Mouse (Mus musculus) intestine, embryonic 16.5 days (tissue): ENCODE data around the gene Tcam1. TPM values are rescaled to one million over a fixed set of nuclear protein-coding genes. Genes with fewer than 3 reads are reported as not detected.
A peak's percentile ranks its signal among the peaks of the same experiment; 100 is the strongest.

Experiments used
- ATAC-seq: fragments of 200-750 bp; cut with Nextera tagmentation; 2 replicates; pipeline ENCODE4 v1.8.0; 2017; ENCODE audit warnings: moderate TSS enrichment, moderate library complexity
- H3K27ac ChIP-seq: fragments of 300-500 bp; sonication (generic); 2 replicates; pipeline ENCODE4 v1.5.1; 2014; ENCODE audit warnings: mild to moderate bottlenecking, low read length
- H3K27me3 ChIP-seq: fragments of 300-500 bp; sonication (generic); replicated peaks from 2 replicates; pipeline ENCODE4 v1.6.1; 2014; ENCODE audit warnings: low read length, control low read depth, mixed read lengths; ENCODE audit not compliant: control insufficient read depth, insufficient read depth
- H3K36me3 ChIP-seq: fragments of 300-500 bp; sonication (generic); 2 replicates; pipeline ENCODE4 v1.6.1; 2014; ENCODE audit warnings: low read length, control low read depth; ENCODE audit not compliant: control insufficient read depth, insufficient read depth
- H3K4me1 ChIP-seq: fragments of 300-500 bp; sonication (generic); 2 replicates; pipeline ENCODE4 v1.6.1; 2014; ENCODE audit warnings: low read length, control low read depth, mixed read lengths; ENCODE audit not compliant: control insufficient read depth, insufficient read depth
- H3K4me2 ChIP-seq: fragments of 300-500 bp; sonication (generic); 2 replicates; pipeline ENCODE4 v1.6.1; 2014; ENCODE audit warnings: low read depth, low read length, control low read depth
- H3K4me3 ChIP-seq: fragments of 300-500 bp; sonication (generic); 2 replicates; pipeline ENCODE4 v1.5.1; 2014; ENCODE audit warnings: mild to moderate bottlenecking, low read length
- H3K9ac ChIP-seq: fragments of 300-500 bp; sonication (generic); 2 replicates; pipeline ENCODE4 v1.6.1; 2014; ENCODE audit warnings: low read depth, low read length
- H3K9me3 ChIP-seq: fragments of 300-500 bp; sonication (generic); 2 replicates; pipeline ENCODE4 v1.6.1; 2016; ENCODE audit warnings: low read length, control low read depth; ENCODE audit not compliant: control insufficient read depth
- WGBS: fragments of 180-500 bp; shearing (Covaris S2); extraction: QIAGEN DNeasy Blood & Tissue Kit; methylation state at CpG from one replicate; pipeline ENCODE4 v1.1.7; 2014; 5-methylcytosine and 5-hydroxymethylcytosine counted together
- polyA plus RNA-seq: library from polyadenylated mRNA; unstranded; fragments of >200 nt; fragmentation: Nextera tagmentation; extraction: Ambion mirVana; gene quantifications from 2 replicates; pipeline ENCODE4 v1.2.1, GENCODE M21; 2015

Tcam1 gene
- polyA plus RNA-seq, 1 experiment from 2014 or later = 0.27 TPM

- H3K4me2 ChIP-seq = no peak overlapping the region
Measured at GRCm38 (mm10) chr11:106286206-106286605, 9.7 kb downstream of the Tcam1 start.

DNA sequence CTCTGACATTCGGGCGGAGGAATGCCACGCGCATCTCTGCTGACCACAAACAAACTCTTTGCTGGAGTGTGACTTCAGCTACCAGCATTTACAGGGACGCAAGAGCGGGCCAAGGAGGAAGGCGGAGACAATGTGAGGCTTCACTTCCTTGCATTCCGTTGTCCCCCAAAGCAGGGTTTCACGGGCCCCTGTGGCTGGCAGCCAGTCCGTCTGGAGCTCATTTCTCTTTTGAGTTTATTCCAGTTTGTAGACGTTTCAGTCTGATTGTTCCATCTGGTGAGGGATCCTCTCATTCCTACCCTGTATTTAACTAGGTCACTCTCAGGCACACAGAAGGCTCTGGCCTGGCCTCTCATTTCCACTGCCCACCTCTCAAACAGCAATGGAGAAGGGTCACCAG, 10.5 kb downstream of the Tcam1 start:
- Histone ChIP-seq H3K27me3 (no peaks in the 10 kb centered on the region), H3K4me2 (no peak overlapping the region), H3K4me1 (no peaks in the 10 kb centered on the region), H3K36me3 (no peaks in the 10 kb centered on the region), H3K4me3 (no peak overlapping the region), H3K27ac (peak overlapping the region; percentile 52; the same call in 1 of the 2 replicates), H3K9ac (peak overlapping the region; percentile 33; the same call in 1 of the 2 replicates), H3K9me3 (no peaks in the 10 kb centered on the region)
- 59% methylated on average over 11 of the region's 11 CpGs for WGBS
- ATAC-seq = no peak

More at GRCm38 (mm10) chr11:106286206-106286605, 9.7 kb downstream of the Tcam1 start:
- no peak overlapping the region for H3K27ac ChIP-seq
- no peak for ATAC-seq
- H3K4me3 ChIP-seq = no peak overlapping the region
- H3K36me3 ChIP-seq = no peaks in the 10 kb centered on the region
- no peaks in the 10 kb centered on the region for H3K9me3 ChIP-seq
- no peak overlapping the region for H3K9ac ChIP-seq
- WGBS = 89% methylated on average over 7 of the region's 7 CpGs
- no peaks in the 10 kb centered on the region for H3K27me3 ChIP-seq
- H3K4me1 ChIP-seq = no peaks in the 10 kb centered on the region

DNA sequence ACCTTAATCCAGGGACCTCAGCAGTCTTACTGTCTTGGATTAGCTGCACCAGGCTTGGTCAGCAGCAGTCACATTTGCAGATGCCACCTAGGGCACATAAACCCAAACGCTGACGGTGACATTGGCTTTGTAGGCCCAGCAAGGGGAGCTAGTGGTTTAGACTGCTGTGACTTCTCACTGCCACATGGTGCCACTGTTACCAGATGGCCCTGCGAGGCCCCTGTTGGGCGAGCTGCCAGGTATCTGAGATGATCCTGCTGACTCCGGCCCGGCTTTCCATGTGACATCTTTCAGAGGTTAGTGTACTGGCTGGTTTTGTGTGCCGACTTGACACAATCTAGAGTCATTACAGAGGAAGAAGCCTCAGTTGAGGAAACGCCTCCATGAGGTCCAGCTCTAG, 12.9 kb downstream of the Tcam1 start:
- no peak for ATAC-seq
- 53% methylated on average over 8 of the region's 8 CpGs for WGBS
- Histone ChIP-seq H3K9ac (no peak overlapping the region), H3K4me2 (no peak overlapping the region), H3K4me3 (no peak overlapping the region), H3K4me1 (no peaks in the 10 kb centered on the region), H3K36me3 (no peaks in the 10 kb centered on the region), H3K9me3 (no peaks in the 10 kb centered on the region), H3K27ac (no peak overlapping the region), H3K27me3 (no peaks in the 10 kb centered on the region)

DNA sequence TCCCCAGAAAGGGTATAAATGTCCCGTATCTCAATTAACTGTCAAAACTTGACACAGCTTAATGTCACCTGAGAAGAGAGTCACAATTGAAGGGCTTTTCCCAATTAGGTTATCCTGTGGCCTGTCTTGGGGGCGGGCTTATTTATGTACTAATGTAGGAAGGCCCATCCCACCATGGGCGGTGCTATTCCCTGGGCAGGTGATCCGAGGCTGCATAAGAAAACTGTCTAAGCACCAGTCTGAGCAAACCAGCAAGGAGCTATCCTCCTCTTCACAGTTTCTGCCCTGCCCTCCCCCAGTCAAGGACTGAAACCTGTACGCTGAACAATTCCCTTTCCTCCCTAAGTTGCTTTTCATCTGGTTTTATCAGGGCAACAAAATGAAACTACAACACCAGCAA, 13.9 kb downstream of the Tcam1 start:
- H3K9ac ChIP-seq = no peak overlapping the region
- no peaks in the 10 kb centered on the region for H3K27me3 ChIP-seq
- no peak overlapping the region for H3K27ac ChIP-seq
- no peaks in the 10 kb centered on the region for H3K4me1 ChIP-seq
- no peak for ATAC-seq
- no peak overlapping the region for H3K4me3 ChIP-seq
- H3K4me2 ChIP-seq = no peak overlapping the region
- H3K36me3 ChIP-seq = no peaks in the 10 kb centered on the region
- WGBS = 91% methylated on average over 5 of the region's 5 CpGs
- no peaks in the 10 kb centered on the region for H3K9me3 ChIP-seq

DNA sequence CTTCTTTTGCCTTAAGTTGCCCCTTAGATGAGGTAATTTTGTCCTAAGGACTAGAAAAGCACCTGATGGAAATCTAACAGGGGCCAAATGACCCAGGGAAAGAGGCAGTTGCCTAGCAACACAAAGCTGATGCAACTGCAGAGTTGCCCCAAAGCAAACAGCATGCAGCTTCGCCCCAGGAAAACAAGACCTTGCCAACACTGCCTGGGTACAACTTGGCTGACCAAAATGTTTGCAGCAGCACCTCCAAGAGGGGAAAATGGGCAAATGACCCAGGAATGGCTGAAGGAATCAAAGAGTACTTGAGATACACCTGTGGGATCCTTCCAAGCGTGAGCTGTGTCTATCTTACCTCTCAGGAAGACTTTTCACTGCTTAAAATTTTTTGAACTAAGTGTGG, 15.4 kb downstream of the Tcam1 start:
- Histone ChIP-seq H3K36me3 (no peaks in the 10 kb centered on the region), H3K27ac (no peak overlapping the region), H3K4me3 (no peak overlapping the region), H3K4me1 (no peaks in the 10 kb centered on the region), H3K9ac (no peak overlapping the region), H3K9me3 (no peaks in the 10 kb centered on the region), H3K27me3 (no peaks in the 10 kb centered on the region), H3K4me2 (no peak overlapping the region)
- WGBS = 83% methylated on average over 2 of the region's 2 CpGs
- ATAC-seq = no peak

- H3K36me3 ChIP-seq = no peaks in the 10 kb centered on the region
- H3K27me3 ChIP-seq = no peaks in the 10 kb centered on the region
- no peaks in the 10 kb centered on the region for H3K4me1 ChIP-seq
- no peak within 1 kb of the TSS for H3K4me3 ChIP-seq
- no peak within 1 kb of the TSS for H3K9ac ChIP-seq
- H3K4me2 ChIP-seq = no peak within 1 kb of the TSS
- no peak within 1 kb of the TSS for H3K27ac ChIP-seq
- ATAC-seq = no peak
- H3K9me3 ChIP-seq = no peaks in the 10 kb centered on the region
- WGBS = 77% methylated on average over 9 of the region's 9 CpGs
Measured at GRCm38 (mm10) chr11:106301765-106302164, 25.3 kb downstream of the Tcam1 start, which contains the start of gene Gh. Gh (minus strand) TSS chr11:106301865.

GRCm38 (mm10) chr11:106302634-106303033, 26.2 kb downstream of the Tcam1 start:
- peak; percentile 62; the same call in 1 of the 2 replicates for ATAC-seq
- Histone ChIP-seq H3K4me3 (no peak overlapping the region), H3K4me2 (no peak overlapping the region), H3K9ac (no peak overlapping the region), H3K36me3 (no peaks in the 10 kb centered on the region), H3K27ac (no peak overlapping the region), H3K9me3 (no peaks in the 10 kb centered on the region), H3K4me1 (no peaks in the 10 kb centered on the region), H3K27me3 (no peaks in the 10 kb centered on the region)
- 14% methylated on average over 2 of the region's 2 CpGs for WGBS

DNA sequence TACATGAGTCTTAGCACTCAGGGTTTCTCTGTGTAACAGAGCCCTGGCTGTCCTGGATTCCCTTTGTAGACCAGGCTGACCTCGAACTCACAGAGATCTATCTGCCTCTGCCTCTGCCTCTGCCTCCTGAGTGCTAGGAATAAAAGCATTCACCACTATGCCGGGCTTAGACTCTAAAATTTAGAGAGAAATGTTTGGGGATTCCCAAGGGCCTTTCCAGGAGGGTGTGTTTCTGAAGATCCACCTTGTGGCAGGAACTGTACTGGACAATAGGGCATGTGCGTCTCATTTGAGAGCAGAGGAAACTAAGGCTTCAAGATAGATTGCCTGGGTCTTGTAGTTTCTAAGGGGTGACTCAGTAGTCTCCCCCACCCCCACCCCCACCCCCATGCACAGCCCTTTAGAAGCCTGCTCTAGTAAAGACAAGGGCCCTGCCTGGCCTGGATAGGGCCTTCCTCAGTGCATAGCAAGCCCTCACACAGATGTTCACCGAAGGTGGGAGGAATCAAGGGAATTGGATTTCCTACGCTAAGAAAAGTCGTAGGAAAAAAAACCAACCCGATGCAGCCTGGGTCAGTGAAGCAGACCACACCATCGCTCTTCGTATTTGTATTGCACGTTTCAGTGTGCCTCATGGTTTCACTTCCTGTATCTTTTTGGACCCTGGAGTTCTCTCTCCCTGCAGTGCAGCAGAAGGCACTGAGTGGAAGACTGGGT, 29.0 kb downstream of the Tcam1 start:
- H3K4me2 ChIP-seq = no peak overlapping the region
- no peak overlapping the region for H3K9ac ChIP-seq
- no peaks in the 10 kb centered on the region for H3K27me3 ChIP-seq
- H3K9me3 ChIP-seq = no peaks in the 10 kb centered on the region
- WGBS = 75% methylated on average over 10 of the region's 10 CpGs
- H3K4me3 ChIP-seq = no peak overlapping the region
- no peak for ATAC-seq
- H3K36me3 ChIP-seq = no peaks in the 10 kb centered on the region
- H3K27ac ChIP-seq = no peak overlapping the region
- no peaks in the 10 kb centered on the region for H3K4me1 ChIP-seq

DNA sequence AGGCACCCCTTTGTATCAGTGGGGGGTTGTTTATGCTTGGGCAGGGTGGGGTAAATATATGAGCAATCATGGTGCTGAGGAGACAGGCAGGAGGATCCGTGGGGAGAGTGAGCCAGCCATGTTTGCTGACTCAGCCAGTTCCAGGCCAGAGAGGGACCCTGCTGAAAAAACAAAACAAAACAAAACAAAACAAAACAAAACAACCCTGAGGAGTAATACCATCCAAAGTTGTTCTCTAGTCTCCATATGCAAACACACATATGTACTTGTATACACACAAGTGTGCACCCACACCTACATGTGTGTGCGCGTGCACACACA, 29.6 kb downstream of the Tcam1 start:
- Histone ChIP-seq H3K4me2 (no peak overlapping the region), H3K4me1 (no peaks in the 10 kb centered on the region), H3K27me3 (no peaks in the 10 kb centered on the region), H3K36me3 (no peaks in the 10 kb centered on the region), H3K27ac (no peak overlapping the region), H3K9me3 (no peaks in the 10 kb centered on the region), H3K4me3 (no peak overlapping the region), H3K9ac (no peak overlapping the region)
- 79% methylated on average over 3 of the region's 3 CpGs for WGBS
- ATAC-seq = no peak

DNA sequence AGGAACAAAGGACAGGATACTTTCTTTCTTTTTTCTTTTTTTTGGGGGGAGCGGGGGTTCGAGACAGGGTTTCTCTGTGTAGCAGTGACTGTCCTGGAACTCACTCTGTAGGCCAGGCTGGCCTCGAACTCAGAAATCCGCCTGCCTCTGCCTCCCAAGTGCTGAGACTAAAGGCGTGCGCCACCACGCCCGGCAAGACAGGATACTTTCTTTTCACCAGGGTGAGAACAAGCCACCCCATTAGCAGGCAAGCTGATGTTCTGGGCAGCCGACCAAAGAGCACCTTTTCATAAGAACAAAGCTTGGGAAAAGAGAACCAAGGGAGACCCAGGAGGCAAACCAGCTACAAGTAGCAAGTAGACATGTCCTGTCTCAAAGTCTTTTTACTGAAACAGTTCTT, 30.3 kb downstream of the Tcam1 start:
- 83% methylated on average over 9 of the region's 9 CpGs for WGBS
- H3K4me2 ChIP-seq = no peak overlapping the region
- ATAC-seq = no peak
- no peaks in the 10 kb centered on the region for H3K36me3 ChIP-seq
- no peaks in the 10 kb centered on the region for H3K9me3 ChIP-seq
- no peaks in the 10 kb centered on the region for H3K27me3 ChIP-seq
- no peak overlapping the region for H3K4me3 ChIP-seq
- H3K4me1 ChIP-seq = no peaks in the 10 kb centered on the region
- no peak overlapping the region for H3K27ac ChIP-seq
- no peak overlapping the region for H3K9ac ChIP-seq
